Mouse (Mus musculus): ENCODE measurements at regions not wholly inside any gene's neighbourhood (a gene's known extent, or its start where the extent isn't known, plus 50 kb on each side); places are given as distances from the start of the nearest gene placed in this dataset.
A peak's percentile ranks its signal among the peaks of the same experiment; 100 is the strongest.

DNA sequence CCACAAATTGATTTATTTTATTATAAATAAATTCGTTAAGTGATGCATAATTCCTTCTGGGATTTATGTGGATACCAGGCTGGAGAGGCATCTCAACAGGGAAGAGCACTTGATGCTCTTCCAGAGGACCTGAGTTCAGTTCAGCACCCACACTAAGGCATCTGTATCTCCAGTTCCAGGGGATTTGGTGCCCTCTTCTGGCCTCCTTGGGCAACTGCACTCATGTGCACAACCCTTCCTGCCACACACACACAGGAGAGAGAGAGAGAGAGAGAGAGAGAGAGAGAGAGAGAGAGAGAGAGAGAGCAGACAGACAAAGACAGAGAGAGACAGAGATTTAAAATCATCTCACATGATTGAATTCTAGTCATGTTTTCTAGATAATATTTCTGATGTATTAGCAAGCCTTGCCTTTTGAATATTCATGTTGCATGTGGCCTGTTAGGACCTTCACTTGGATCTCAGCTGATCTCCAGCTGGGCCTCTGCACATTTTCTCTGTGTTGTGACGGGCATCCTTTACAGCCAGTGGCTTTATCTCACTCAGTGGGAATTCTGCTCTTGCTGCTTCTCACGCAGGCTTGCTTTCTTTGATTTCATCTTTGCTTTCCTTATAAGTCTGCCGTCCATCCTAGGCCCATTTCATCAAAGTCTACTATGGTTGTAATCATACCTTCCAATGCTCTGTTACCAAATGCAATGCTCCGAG is 212.3 kb downstream of the Zfp326 start:
- H3K36me3 ChIP-seq (ENCODE audit: control insufficient read depth, insufficient read depth, low read length): no peaks in the 10 kb centered on the region
- no peaks in the 10 kb centered on the region for H3K27me3 ChIP-seq (ENCODE audit: control insufficient read depth, insufficient read depth, low read length)
- H3K9me3 ChIP-seq (ENCODE audit: control insufficient read depth, low read length): no peaks in the 10 kb centered on the region; the same call in 1 of the 2 replicates
- WGBS: 80% methylated on average over 5 of the region's 5 CpGs
- no peak for ATAC-seq (replicated peaks; ENCODE audit: low FRiP score)
- no peak overlapping the region for H3K27ac ChIP-seq (ENCODE audit: low read depth, low read length)
- H3K9ac ChIP-seq (ENCODE audit: low read length): no peak overlapping the region
- H3K4me2 ChIP-seq (ENCODE audit: low read depth, low read length, severe bottlenecking): no peak overlapping the region
- no peak for DNase-seq (ENCODE audit: low spot score)
- H3K4me3 ChIP-seq (ENCODE audit: low read depth, low read length): no peak overlapping the region
- H3K4me1 ChIP-seq (replicated peaks; ENCODE audit: control insufficient read depth, insufficient read depth, low read length): no peaks in the 10 kb centered on the region

DNA sequence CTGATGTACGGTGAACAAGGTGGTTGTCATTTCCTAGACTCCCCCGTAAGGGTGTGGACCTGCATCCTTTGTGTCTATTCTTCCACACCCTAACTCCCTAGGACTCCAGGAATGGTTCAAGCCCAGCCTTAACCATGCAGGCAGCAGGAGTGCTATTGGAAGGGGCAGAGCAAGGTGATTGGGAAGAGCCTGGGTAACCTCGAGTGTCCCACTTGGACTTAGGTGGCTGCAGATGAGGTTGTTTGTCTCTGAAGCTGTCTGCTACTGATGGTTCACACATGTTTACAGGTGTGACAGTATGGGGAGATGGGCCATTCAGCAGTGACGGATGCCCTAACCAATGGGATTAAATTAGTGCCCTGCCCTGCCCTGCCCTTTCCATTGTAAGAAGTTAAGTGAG is 207.4 kb downstream of the Zfp326 start:
- Histone ChIP-seq H3K9ac (ENCODE audit: low read length) (no peak overlapping the region), H3K9me3 (ENCODE audit: control insufficient read depth, low read length) (no peaks in the 10 kb centered on the region; the same call in 1 of the 2 replicates), H3K4me2 (ENCODE audit: low read depth, low read length, severe bottlenecking) (no peak overlapping the region), H3K4me3 (ENCODE audit: low read depth, low read length) (no peak overlapping the region), H3K27ac (ENCODE audit: low read depth, low read length) (no peak overlapping the region), H3K4me1 (replicated peaks; ENCODE audit: control insufficient read depth, insufficient read depth, low read length) (no peaks in the 10 kb centered on the region), H3K36me3 (ENCODE audit: control insufficient read depth, insufficient read depth, low read length) (no peaks in the 10 kb centered on the region), H3K27me3 (ENCODE audit: control insufficient read depth, insufficient read depth, low read length) (no peaks in the 10 kb centered on the region)
- DNase-seq (ENCODE audit: low spot score) (no peak), ATAC-seq (replicated peaks; ENCODE audit: low FRiP score) (no peak)
- WGBS: 88% methylated on average over 4 of the region's 4 CpGs

- ATAC-seq (replicated peaks; ENCODE audit: low FRiP score) (no peak), DNase-seq (ENCODE audit: low spot score) (no peak)
- Histone ChIP-seq H3K27ac (ENCODE audit: low read depth, low read length) (no peak overlapping the region), H3K9ac (ENCODE audit: low read length) (no peak overlapping the region), H3K4me2 (ENCODE audit: low read depth, low read length, severe bottlenecking) (no peak overlapping the region), H3K4me1 (replicated peaks; ENCODE audit: control insufficient read depth, insufficient read depth, low read length) (no peaks in the 10 kb centered on the region), H3K4me3 (ENCODE audit: low read depth, low read length) (no peak overlapping the region), H3K27me3 (ENCODE audit: control insufficient read depth, insufficient read depth, low read length) (no peaks in the 10 kb centered on the region), H3K9me3 (ENCODE audit: control insufficient read depth, low read length) (no peaks in the 10 kb centered on the region), H3K36me3 (ENCODE audit: control insufficient read depth, insufficient read depth, low read length) (no peaks in the 10 kb centered on the region)
- 71% methylated on average over 7 of the region's 7 CpGs for WGBS
Measured at GRCm38 (mm10) chr5:106082891-106083290, 206.5 kb downstream of the Zfp326 start.

GRCm38 (mm10) chr5:106067124-106067551 is 190.8 kb downstream of the Zfp326 start:
- Histone ChIP-seq H3K9me3 (ENCODE audit: control insufficient read depth, low read length) (no peaks in the 10 kb centered on the region), H3K4me2 (ENCODE audit: low read depth, low read length, severe bottlenecking) (no peak overlapping the region), H3K4me1 (replicated peaks; ENCODE audit: control insufficient read depth, insufficient read depth, low read length) (no peaks in the 10 kb centered on the region), H3K9ac (ENCODE audit: low read length) (no peak overlapping the region), H3K36me3 (ENCODE audit: control insufficient read depth, insufficient read depth, low read length) (no peaks in the 10 kb centered on the region), H3K27me3 (ENCODE audit: control insufficient read depth, insufficient read depth, low read length) (no peaks in the 10 kb centered on the region), H3K27ac (ENCODE audit: low read depth, low read length) (no peak overlapping the region), H3K4me3 (ENCODE audit: low read depth, low read length) (no peak overlapping the region)
- no peak for ATAC-seq (replicated peaks; ENCODE audit: low FRiP score)
- 70% methylated on average over 9 of the region's 9 CpGs for WGBS
- no peak for DNase-seq (ENCODE audit: low spot score)

DNA sequence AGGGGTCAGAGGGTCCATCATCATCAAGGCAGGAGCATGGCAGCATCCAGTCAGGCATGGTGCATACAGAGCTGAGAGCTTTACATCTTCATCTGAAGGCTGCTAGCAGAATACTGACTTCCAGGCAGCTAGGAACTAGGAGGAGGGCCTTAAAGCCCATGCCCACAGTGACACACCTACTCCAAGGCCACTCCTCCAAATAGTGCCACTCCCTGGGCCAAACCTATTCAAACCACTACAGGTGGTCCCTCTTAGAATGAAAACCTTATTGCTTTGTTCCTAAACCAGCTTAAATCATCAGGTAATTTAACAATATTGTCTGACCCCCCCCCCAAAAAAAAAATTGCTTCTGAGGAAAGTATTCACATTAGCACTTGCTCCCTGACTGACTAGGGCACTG is 190.3 kb downstream of the Zfp326 start:
- no peaks in the 10 kb centered on the region for H3K9me3 ChIP-seq (ENCODE audit: control insufficient read depth, low read length)
- H3K27ac ChIP-seq (ENCODE audit: low read depth, low read length): no peak overlapping the region
- no peak overlapping the region for H3K4me3 ChIP-seq (ENCODE audit: low read depth, low read length)
- no peaks in the 10 kb centered on the region for H3K27me3 ChIP-seq (ENCODE audit: control insufficient read depth, insufficient read depth, low read length)
- DNase-seq (ENCODE audit: low spot score): no peak
- H3K4me1 ChIP-seq (replicated peaks; ENCODE audit: control insufficient read depth, insufficient read depth, low read length): no peaks in the 10 kb centered on the region
- no peak overlapping the region for H3K4me2 ChIP-seq (ENCODE audit: low read depth, low read length, severe bottlenecking)
- no peak overlapping the region for H3K9ac ChIP-seq (ENCODE audit: low read length)
- H3K36me3 ChIP-seq (ENCODE audit: control insufficient read depth, insufficient read depth, low read length): no peaks in the 10 kb centered on the region
- no peak for ATAC-seq (replicated peaks; ENCODE audit: low FRiP score)

GRCm38 (mm10) chr5:106064366-106064765 is 188.0 kb downstream of the Zfp326 start:
- Histone ChIP-seq H3K36me3 (ENCODE audit: control insufficient read depth, insufficient read depth, low read length) (no peaks in the 10 kb centered on the region), H3K9ac (ENCODE audit: low read length) (no peak overlapping the region), H3K4me1 (replicated peaks; ENCODE audit: control insufficient read depth, insufficient read depth, low read length) (no peaks in the 10 kb centered on the region), H3K27me3 (ENCODE audit: control insufficient read depth, insufficient read depth, low read length) (no peaks in the 10 kb centered on the region), H3K27ac (ENCODE audit: low read depth, low read length) (no peak overlapping the region), H3K4me3 (ENCODE audit: low read depth, low read length) (no peak overlapping the region), H3K9me3 (ENCODE audit: control insufficient read depth, low read length) (no peaks in the 10 kb centered on the region), H3K4me2 (ENCODE audit: low read depth, low read length, severe bottlenecking) (no peak overlapping the region)
- 88% methylated on average over 7 of the region's 7 CpGs for WGBS
- no peak for ATAC-seq (replicated peaks; ENCODE audit: low FRiP score)
- DNase-seq (ENCODE audit: low spot score): no peak

GRCm38 (mm10) chr5:106062926-106063325 is 186.6 kb downstream of the Zfp326 start:
- Histone ChIP-seq H3K36me3 (ENCODE audit: control insufficient read depth, insufficient read depth, low read length) (no peaks in the 10 kb centered on the region), H3K27me3 (ENCODE audit: control insufficient read depth, insufficient read depth, low read length) (no peaks in the 10 kb centered on the region), H3K9ac (ENCODE audit: low read length) (no peak overlapping the region), H3K4me3 (ENCODE audit: low read depth, low read length) (no peak overlapping the region), H3K4me2 (ENCODE audit: low read depth, low read length, severe bottlenecking) (no peak overlapping the region), H3K27ac (ENCODE audit: low read depth, low read length) (no peak overlapping the region), H3K9me3 (ENCODE audit: control insufficient read depth, low read length) (no peaks in the 10 kb centered on the region), H3K4me1 (replicated peaks; ENCODE audit: control insufficient read depth, insufficient read depth, low read length) (no peaks in the 10 kb centered on the region)
- WGBS: 91% methylated on average over 6 of the region's 6 CpGs
- no peak for ATAC-seq (replicated peaks; ENCODE audit: low FRiP score)
- no peak for DNase-seq (ENCODE audit: low spot score)

GRCm38 (mm10) chr5:106056631-106057030 is 180.3 kb downstream of the Zfp326 start:
- H3K27me3 ChIP-seq (ENCODE audit: control insufficient read depth, insufficient read depth, low read length): no peaks in the 10 kb centered on the region
- DNase-seq (ENCODE audit: low spot score) (peak; percentile 25), ATAC-seq (replicated peaks; ENCODE audit: low FRiP score) (no peak)
- no peak overlapping the region for H3K4me3 ChIP-seq (ENCODE audit: low read depth, low read length)
- no peak overlapping the region for H3K4me2 ChIP-seq (ENCODE audit: low read depth, low read length, severe bottlenecking)
- no peak overlapping the region for H3K27ac ChIP-seq (ENCODE audit: low read depth, low read length)
- no peaks in the 10 kb centered on the region for H3K4me1 ChIP-seq (replicated peaks; ENCODE audit: control insufficient read depth, insufficient read depth, low read length)
- no peaks in the 10 kb centered on the region for H3K36me3 ChIP-seq (ENCODE audit: control insufficient read depth, insufficient read depth, low read length)
- no peaks in the 10 kb centered on the region for H3K9me3 ChIP-seq (ENCODE audit: control insufficient read depth, low read length)
- no peak overlapping the region for H3K9ac ChIP-seq (ENCODE audit: low read length)
- 51% methylated on average over 9 of the region's 9 CpGs for WGBS

GRCm38 (mm10) chr5:106055221-106055620 is 178.9 kb downstream of the Zfp326 start:
- Histone ChIP-seq H3K9ac (ENCODE audit: low read length) (no peak overlapping the region), H3K4me2 (ENCODE audit: low read depth, low read length, severe bottlenecking) (no peak overlapping the region), H3K27me3 (ENCODE audit: control insufficient read depth, insufficient read depth, low read length) (no peaks in the 10 kb centered on the region), H3K4me1 (replicated peaks; ENCODE audit: control insufficient read depth, insufficient read depth, low read length) (no peaks in the 10 kb centered on the region), H3K9me3 (ENCODE audit: control insufficient read depth, low read length) (no peaks in the 10 kb centered on the region), H3K4me3 (ENCODE audit: low read depth, low read length) (no peak overlapping the region), H3K36me3 (ENCODE audit: control insufficient read depth, insufficient read depth, low read length) (no peaks in the 10 kb centered on the region), H3K27ac (ENCODE audit: low read depth, low read length) (no peak overlapping the region)
- DNase-seq (ENCODE audit: low spot score): peak; percentile 22
- 57% methylated on average over 8 of the region's 8 CpGs for WGBS
- no peak for ATAC-seq (replicated peaks; ENCODE audit: low FRiP score)
